Mouse (Mus musculus) ES-Bruce4 (cell line): ENCODE measurements around the gene Mrrf.

Source experiments
- CTCF ChIP-seq: IDR thresholded peaks from one replicate; pipeline ENCODE4 v1.8.1; 2011; ENCODE audit warnings: low read depth, low read length
- EP300 ChIP-seq: IDR thresholded peaks from 2 replicates; pipeline ENCODE4 v1.6.1; 2011; ENCODE audit warnings: low read depth, low read length; ENCODE audit not compliant: insufficient read depth
- POLR2A ChIP-seq: IDR thresholded peaks from one replicate; pipeline ENCODE4 v1.8.1; 2011; ENCODE audit warnings: low read length; ENCODE audit not compliant: insufficient read depth

- TF ChIP-seq EP300 (no peak), CTCF (no peak), POLR2A (peak; percentile 9)
Observed at GRCm38 (mm10) chr2:36136300-36136941, at the start of gene Mrrf, which contains the start of gene Rbm18.
